Mouse (Mus musculus) C2C12 (cell line): ENCODE measurements around the gene Simc1. TPM values are rescaled to one million over a fixed set of nuclear protein-coding genes. Genes with fewer than 3 reads are reported as not detected.

Experiments used
- H3K27me3 ChIP-seq: one replicate; pipeline ENCODE4 v1.6.1; 2011; ENCODE audit not compliant: control insufficient read depth, insufficient read depth, insufficient read length
- H3K36me3 ChIP-seq: one replicate; pipeline ENCODE4 v1.6.1; 2011; ENCODE audit not compliant: control insufficient read depth, insufficient read depth
- H3K4me3 ChIP-seq: one replicate; pipeline ENCODE4 v1.5.1; 2011; ENCODE audit warnings: mild to moderate bottlenecking, control low read depth; ENCODE audit not compliant: poor library complexity, insufficient read depth, severe bottlenecking
- H3K79me2 ChIP-seq: one replicate; pipeline ENCODE4 v1.6.1; 2011; ENCODE audit not compliant: control insufficient read depth, insufficient read depth
- H3K79me3 ChIP-seq: one replicate; pipeline ENCODE4 v1.6.1; 2011; ENCODE audit warnings: low read depth, control low read depth
- H3ac ChIP-seq: one replicate; pipeline ENCODE3; 2011; ENCODE audit warnings: low read depth; ENCODE audit not compliant: control insufficient read depth, insufficient read length
- CEBPB ChIP-seq: IDR thresholded peaks from one replicate; pipeline ENCODE4 v1.6.1; 2011; ENCODE audit warnings: low read depth, mild to moderate bottlenecking, control low read depth, moderate library complexity
- CTCF ChIP-seq: IDR thresholded peaks from one replicate; pipeline ENCODE4 v1.5.1; 2011; ENCODE audit not compliant: control insufficient read depth, insufficient read depth, insufficient read length
- FOSL1 ChIP-seq: IDR thresholded peaks from one replicate; pipeline ENCODE4 v1.8.0; 2011; ENCODE audit warnings: mild to moderate bottlenecking, low read length; ENCODE audit not compliant: poor library complexity, insufficient read depth, severe bottlenecking
- MAX ChIP-seq: IDR thresholded peaks from one replicate; pipeline ENCODE4 v1.6.1; 2011; ENCODE audit warnings: mild to moderate bottlenecking, control low read depth
- MYOD1 ChIP-seq: IDR thresholded peaks from one replicate; pipeline ENCODE4 v1.6.1; 2011; ENCODE audit warnings: low read depth; ENCODE audit not compliant: control insufficient read depth, insufficient read length
- MYOG ChIP-seq: IDR thresholded peaks from one replicate; pipeline ENCODE4 v1.6.1; 2011; ENCODE audit not compliant: control insufficient read depth, insufficient read length; ENCODE audit errors: extremely low read depth
- USF1 ChIP-seq: IDR thresholded peaks from one replicate; pipeline ENCODE4 v1.6.1; 2011; ENCODE audit warnings: low read depth, mild to moderate bottlenecking, control low read depth, moderate library complexity
- long read RNA-seq, 2 experiments: library from polyadenylated mRNA; unstranded; transcript quantifications; one replicate each; pipeline ENCODE4 v2.0.0; 2019 to 2020
- polyA plus RNA-seq: library from polyadenylated mRNA; unstranded; fragments of >200 nt; fragmentation: generic; extraction: Trizol; gene quantifications from one replicate; pipeline ENCODE4 v1.2.1, GENCODE M21; 2012; ENCODE audit warnings: missing spikeins

Gene Simc1
- polyA plus RNA-seq: 6.6 TPM
- long read RNA-seq, experiment 1, partial matches to known transcripts: 1 of 1 reads
- long read RNA-seq, experiment 1, other reads (novel, unspliced or antisense): 0 of 1 reads
- long read RNA-seq, experiment 2, full-length matches to known transcripts: 56 of 86 reads
- long read RNA-seq, experiment 2, partial matches to known transcripts: 10 of 86 reads
- long read RNA-seq, experiment 2, other reads (novel, unspliced or antisense): 20 of 86 reads

- H3K79me2 ChIP-seq: peaks cover 48% of the 10 kb centered on the region
Observed at GRCm38 (mm10) chr13:54503604-54504521, at the start of gene Simc1. TSS of gene Simc1 (plus strand) at chr13:54503779.

GRCm38 (mm10) chr13:54457062-54457461, 46.5 kb upstream of the Simc1 start:
- no peak for TF ChIP-seq MYOG
- TF ChIP-seq USF1: no peak
- TF ChIP-seq CEBPB: no peak
- Histone ChIP-seq H3ac (no peak overlapping the region), H3K79me2 (peaks cover 5% of the 10 kb centered on the region), H3K4me3 (no peak overlapping the region), H3K79me3 (peaks cover 3% of the 10 kb centered on the region), H3K27me3 (no peaks in the 10 kb centered on the region), H3K36me3 (peaks cover 61% of the 10 kb centered on the region)

More at GRCm38 (mm10) chr13:54503604-54504521, at the start of gene Simc1:
- TF ChIP-seq CEBPB (no peak), MAX (peak; percentile 89)
- Histone ChIP-seq H3K36me3 (no peaks in the 10 kb centered on the region), H3K27me3 (no peaks in the 10 kb centered on the region), H3K4me3 (peak within 1 kb of the TSS; percentile 53), H3ac (peak within 1 kb of the TSS; percentile 81), H3K79me3 (peaks cover 31% of the 10 kb centered on the region)

GRCm38 (mm10) chr13:54459282-54459681, 44.3 kb upstream of the Simc1 start:
- no peak for TF ChIP-seq CEBPB
- TF ChIP-seq FOSL1: no peak
- no peak for TF ChIP-seq MYOD1
- Histone ChIP-seq H3K79me2 (peaks cover 23% of the 10 kb centered on the region), H3K79me3 (peaks cover 7% of the 10 kb centered on the region), H3ac (no peak overlapping the region), H3K36me3 (peaks cover 83% of the 10 kb centered on the region), H3K4me3 (no peak overlapping the region), H3K27me3 (no peaks in the 10 kb centered on the region)

GRCm38 (mm10) chr13:54468098-54469011, 35.2 kb upstream of the Simc1 start, which contains the start of gene Thoc3:
TSS of gene Thoc3 (minus strand) at chr13:54468849.
- TF ChIP-seq MAX: peak; percentile 15
- no peak for TF ChIP-seq CTCF
- no peak for TF ChIP-seq MYOD1
- no peak for TF ChIP-seq CEBPB
- Histone ChIP-seq H3K27me3 (no peaks in the 10 kb centered on the region), H3K79me2 (peaks cover 55% of the 10 kb centered on the region), H3K36me3 (peaks cover 44% of the 10 kb centered on the region), H3K4me3 (peak within 1 kb of the TSS; percentile 93), H3K79me3 (peaks cover 41% of the 10 kb centered on the region), H3ac (peak within 1 kb of the TSS; percentile 76)

GRCm38 (mm10) chr13:54469012-54469354, 34.6 kb upstream of the Simc1 start:
- Histone ChIP-seq H3K79me3 (peaks cover 37% of the 10 kb centered on the region), H3K36me3 (peaks cover 38% of the 10 kb centered on the region), H3K79me2 (peaks cover 49% of the 10 kb centered on the region), H3K4me3 (no peak overlapping the region), H3ac (no peak overlapping the region), H3K27me3 (no peaks in the 10 kb centered on the region)
- TF ChIP-seq FOSL1 (no peak), MAX (no peak), USF1 (no peak), MYOG (no peak), CTCF (no peak), MYOD1 (no peak), CEBPB (no peak)

GRCm38 (mm10) chr13:54471967-54472366, 31.6 kb upstream of the Simc1 start:
- no peaks in the 10 kb centered on the region for H3K27me3 ChIP-seq
- H3K79me2 ChIP-seq: peaks cover 19% of the 10 kb centered on the region
- H3K79me3 ChIP-seq: peaks cover 16% of the 10 kb centered on the region
- no peak overlapping the region for H3ac ChIP-seq
- H3K36me3 ChIP-seq: peaks cover 8% of the 10 kb centered on the region
- TF ChIP-seq MYOG (no peak), USF1 (no peak), MAX (no peak), FOSL1 (no peak), CTCF (no peak), MYOD1 (no peak), CEBPB (no peak)
- H3K4me3 ChIP-seq: no peak overlapping the region
